Mouse (Mus musculus) adrenal gland, adult 8-10 months (tissue): Measurements from ENCODE around the gene Mindy4. TPM values are rescaled to one million over a fixed set of nuclear protein-coding genes. Genes with fewer than 3 reads are reported as not detected.

Experiments used
- DNase-seq: peaks from one replicate; pipeline ENCODE4 v3.0.0; 2022
- total RNA-seq, 4 experiments: library from RNA; stranded (reverse); gene quantifications; 2 replicates each; pipeline ENCODE4 v1.2.4; 2022

Mindy4 gene
- total RNA-seq, 4 experiments from 2014 or later = 4.0 to 10.2 (median 6.3) TPM

DNA sequence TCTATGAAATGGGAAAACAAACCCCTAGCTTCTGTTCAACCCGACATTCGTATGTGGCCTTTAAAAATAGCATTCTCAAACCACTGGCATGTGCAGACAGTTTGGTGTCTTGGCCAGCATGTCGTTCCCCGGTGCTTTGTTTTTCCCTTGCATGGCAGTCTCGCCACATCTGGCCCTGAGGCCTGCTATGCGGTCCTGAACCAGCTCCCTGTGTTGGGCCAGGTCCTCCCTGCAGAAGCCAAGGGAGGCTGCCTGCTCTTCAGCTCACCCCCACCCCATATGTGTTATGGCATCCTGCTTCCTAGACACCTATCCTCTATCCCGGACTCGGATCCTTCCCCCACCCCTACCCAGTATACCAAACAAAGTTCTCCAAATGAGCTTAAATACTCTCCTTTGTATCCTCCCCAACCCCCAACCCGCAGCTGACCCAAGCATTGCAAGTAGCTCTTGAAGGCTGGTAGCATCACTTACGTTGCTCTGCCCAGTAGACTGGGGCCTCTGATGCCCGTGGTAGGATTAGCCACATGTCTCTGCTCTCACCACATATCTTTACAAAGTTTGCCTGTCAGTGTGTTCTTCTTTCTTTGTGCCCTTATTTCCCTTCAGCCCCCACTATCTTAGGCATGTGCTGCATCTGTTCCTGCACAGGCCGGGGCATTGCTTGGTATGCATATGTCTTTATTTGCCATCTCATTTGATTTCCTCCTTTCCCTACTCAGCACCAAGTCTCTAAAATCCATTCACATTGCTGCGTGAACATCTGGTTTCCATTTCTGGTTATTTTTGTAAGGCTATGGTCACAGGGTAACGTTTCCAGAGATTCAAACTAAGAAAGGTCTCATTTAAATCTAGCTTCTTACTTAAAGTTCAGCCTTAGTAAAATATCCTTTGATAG, 55.5 kb downstream of the Mindy4 start:
- no peak for DNase-seq

DNA sequence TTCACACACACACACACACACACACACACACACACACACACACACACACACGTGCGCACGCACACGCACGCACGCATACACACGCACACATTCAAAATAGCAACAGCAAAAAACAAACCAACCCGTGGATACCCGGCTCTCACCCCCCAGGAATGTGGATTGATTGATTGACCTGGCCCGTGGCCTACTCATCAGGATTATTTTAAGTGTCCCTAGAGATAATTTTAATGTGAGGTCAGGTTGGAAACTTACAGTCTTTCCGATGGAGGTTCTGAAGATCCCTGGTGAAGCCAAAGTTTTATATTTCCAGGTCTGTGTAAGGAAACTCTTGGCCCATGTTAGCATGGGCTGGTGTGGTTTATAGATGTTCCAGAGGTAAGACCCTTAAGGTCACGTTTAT, 59.0 kb downstream of the Mindy4 start:
- no peak for DNase-seq

DNA sequence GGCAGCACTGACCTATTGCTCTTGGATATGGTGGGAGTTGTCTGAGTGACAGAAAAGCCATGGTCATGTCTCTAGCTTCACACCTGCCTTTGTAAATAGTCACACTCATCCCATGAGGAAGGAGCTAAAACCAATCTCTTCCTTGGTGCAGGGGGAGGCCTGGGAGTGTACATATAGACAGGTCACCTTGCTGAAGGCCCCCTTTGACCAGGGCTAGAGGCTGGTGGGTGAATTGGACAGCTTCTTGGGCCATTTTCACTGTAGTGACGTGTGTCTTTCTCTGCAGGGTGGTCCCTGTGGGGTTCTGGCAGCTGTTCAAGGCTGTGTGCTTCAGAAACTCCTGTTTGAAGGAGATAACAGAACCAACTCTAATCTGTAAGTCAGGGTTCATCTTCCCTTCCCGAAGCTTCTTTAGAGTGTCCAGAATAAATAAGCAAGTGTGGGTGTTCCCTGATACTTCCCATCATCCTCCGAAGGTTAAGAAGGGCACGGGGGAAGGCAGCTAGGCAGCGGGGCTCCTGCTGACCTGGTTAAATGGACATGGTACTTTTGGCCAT, 60.4 kb downstream of the Mindy4 start:
- DNase-seq = no peak

DNA sequence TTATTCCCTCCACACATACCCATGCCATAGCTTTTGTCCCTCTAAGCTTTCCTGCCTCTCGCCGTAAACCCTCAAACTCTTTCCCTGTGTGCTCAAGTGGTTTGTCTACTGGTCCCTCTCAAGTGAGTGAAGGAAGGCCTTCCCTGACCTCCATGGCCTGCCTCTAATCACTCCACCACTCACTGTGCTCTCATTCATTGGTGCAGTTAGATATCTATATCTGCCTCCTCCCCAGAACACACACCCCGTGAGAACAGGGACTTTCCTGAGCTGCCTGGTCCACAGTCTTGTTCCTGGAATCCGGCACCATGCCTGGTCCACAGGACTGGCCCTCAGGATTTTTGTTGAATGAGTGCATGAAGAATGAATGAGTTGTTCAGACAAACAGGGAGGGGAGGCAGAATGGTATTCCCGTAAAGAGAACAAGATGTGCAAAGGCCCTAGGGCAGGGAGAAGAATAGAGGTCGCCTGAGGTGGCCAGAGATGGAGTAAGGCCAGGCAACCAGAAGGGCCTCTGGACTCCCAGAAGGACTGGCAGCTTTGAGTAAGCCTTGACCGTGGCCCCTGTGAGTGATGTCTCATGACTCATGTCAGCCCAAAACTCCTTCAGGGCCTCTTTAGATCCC, 61.7 kb downstream of the Mindy4 start:
- no peak for DNase-seq

DNA sequence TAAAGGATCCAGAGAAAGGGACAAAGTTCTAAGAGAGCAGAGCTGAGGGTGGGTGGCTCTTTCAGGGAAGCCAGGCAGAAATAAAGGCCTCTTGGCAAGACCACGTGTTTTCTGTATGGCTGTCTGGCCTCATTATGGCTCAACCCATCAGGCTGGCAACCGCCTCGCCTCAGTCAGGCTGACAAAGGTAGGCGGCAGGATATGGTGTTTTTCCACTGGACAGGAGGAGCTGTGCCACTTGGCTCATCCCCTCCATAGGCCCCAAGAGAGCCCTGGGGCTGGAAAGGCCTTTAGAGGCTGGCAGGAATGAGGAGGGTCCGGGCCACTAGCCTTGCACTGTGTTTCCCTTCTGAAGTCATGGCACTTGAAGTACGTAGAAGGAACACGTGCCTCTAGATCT, 69.8 kb downstream of the Mindy4 start:
- peak; percentile 11 for DNase-seq

DNA sequence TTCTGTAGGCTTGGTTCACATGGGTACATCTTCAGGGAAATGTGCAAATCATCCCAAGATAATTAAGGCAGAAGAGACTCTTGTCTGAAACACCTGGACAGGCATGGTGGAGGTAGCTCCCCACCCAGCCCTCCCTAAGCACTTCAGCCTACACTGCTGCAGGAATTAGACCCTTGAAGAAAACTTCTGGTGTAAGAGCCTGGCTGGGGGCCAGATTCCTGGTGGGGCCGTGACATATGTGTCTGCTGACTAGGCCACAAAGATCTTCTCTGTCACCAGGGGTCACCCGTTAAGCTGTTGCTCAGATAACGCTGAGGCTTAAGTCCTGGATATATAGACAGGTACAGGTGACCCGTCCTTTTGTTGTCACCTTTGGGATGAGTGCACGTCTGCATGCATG, 70.3 kb downstream of the Mindy4 start:
- no peak for DNase-seq

DNA sequence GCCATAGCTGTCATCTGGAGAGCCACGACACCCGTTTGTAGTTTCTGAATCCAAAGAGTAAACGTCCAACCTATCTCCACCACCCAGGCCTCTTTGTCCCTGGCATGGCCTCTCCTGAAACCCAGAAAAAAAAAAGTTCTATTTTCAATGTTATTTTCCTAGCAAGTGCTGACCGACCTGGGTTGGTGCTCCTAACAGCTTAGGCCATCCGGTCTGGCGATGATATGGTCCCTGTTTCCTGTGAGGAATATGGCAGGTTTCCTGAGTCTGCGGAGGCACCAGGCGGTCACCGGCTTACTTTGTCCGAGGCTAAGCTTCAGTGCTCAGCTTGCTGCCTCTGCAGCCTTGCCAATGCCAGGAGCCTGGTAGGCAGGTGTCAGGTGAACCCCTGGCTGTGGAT, 71.8 kb downstream of the Mindy4 start:
- DNase-seq = no peak

DNA sequence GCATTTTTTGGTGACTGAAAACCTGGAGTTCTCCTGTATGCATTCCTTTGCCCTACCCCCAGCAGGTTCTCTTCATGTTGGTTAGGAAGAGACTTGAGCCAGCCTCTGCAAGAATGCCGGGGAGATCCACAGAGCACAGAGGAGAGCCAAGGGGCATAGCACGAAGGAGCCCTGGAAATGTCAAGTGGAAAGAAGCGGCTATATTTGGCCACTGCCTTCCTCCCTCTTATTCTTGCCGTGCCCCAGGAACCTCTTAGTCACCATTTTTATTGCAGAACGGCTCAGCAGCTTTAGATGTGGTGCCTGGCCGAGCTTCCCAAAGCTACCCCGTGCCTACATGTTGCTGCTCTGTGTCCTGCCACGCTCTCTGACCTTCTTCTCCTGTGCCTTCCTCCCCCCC, 72.6 kb downstream of the Mindy4 start:
- no peak for DNase-seq

DNA sequence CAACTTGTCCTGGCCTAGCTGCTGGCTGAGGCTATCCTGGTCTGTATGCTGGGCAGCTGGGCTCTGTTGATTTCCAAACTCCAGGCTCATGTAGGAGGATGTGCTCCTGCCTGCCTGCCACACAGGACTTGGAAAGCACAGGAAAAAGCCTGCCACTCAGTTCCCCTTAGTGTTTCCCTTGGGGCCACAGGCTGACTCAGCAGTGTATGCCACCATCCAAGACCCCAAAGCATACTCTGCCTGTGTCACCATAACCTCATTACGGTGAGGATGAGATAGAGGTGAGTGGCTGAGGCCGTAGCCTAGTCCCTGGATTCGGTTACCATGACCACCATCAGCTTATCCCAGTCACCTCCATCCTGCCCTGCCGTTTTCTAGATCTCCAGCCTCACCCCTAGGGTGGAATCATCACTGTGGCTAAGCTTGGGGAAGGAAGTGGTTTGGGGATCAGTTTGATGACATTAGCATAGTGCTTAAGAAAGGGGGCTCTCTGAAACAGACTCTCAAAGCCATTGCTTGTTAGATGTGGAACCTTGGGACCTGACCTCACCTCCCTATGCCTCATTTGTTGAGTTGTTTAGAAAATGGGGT, 73.6 kb downstream of the Mindy4 start:
- DNase-seq = no peak

DNA sequence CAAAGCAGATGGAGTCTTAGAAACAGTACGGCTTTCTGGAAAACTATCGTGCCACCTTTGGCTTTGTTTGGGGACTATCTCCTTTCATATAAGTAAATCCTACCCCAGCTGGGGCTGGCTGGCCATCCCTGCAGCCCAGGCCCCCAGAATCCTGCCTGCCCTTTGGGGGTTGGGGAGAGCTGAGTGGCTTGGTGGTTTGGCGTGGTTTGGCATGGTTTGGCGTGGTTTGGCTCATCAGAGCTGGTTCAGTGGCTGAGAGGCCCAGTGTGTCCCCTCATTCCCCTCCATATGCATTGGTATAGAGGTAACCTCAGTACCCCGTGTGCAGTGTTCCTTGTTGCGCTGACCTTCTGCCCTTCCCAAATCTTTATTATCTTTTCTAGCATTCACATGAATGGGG, 74.9 kb downstream of the Mindy4 start:
- no peak for DNase-seq

DNA sequence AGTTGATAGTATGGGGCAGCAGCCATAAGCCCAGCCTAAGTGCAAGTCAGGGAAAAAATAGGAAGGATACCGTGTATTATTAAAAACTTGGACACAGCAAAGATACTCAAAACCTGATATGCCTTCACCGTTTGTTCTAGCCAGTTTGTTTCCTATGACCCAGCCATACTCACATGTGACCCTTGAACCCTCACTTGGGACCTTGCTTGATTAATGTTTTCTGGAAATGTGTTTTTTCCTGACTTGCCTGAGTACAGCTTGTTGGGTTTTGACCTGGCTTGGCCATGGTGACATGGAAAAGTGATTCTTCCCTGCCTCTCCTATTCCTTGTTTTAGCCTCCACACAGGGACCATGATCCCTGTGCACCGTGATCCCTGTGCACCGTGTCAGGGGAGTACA, 75.3 kb downstream of the Mindy4 start:
- no peak for DNase-seq

DNA sequence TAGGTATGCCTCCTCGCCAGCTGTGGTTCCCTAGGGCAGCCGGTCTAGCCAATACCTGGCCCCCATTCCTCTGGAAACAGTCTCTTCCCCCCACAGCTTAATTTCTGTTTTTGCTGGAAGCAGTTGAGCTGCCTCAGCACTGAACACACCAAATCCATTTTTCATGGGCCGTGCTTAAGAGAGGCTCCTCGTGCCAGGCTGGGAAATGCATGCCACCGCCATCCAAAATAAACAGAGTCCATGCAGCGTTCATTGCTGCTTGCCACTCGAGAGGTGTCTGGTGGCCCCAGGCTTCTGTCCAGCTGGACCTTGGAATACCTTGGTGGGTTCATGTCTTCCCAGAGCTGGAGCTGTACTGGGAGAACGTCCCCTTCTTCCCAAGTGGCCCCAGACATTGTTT, 77.8 kb downstream of the Mindy4 start:
- no peak for DNase-seq

DNA sequence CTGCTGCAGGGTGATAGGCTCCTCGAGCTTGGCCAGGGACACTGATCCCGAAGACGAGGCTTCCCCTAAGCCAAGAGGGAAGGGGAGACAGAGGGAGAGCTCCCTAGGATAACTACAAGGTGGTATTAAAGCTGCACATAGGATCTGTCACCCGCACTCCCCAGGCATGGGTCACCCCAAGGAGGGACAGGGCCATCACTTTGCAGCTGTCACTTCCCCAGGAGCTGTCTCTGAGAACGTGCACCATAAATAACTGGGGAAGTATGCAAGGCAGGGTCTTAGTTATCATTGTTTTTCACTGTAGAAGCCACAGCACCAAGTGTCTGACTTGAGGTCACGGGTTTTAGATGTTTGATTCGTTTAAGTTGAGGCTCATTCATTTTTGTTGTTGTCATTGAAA, 78.5 kb downstream of the Mindy4 start:
- DNase-seq = no peak

DNA sequence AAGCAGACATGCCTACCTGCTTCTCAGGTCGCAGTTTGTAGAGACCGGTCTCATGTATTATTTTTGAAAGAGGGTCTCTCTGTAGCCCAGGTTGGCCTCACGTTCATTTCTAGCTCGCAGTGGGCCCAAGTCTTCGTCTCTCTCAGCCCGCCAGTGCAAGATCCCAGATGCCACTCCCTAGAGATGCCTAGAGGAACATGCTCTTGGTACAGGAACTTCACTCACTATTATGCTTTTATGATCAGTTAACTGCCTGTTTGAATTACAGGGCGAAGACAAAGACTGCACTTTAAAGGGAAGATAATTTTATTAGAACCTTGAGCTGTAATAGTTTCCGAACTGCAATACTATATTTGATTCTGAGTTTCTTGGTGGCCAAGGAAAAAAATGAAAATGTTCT, 79.2 kb downstream of the Mindy4 start:
- DNase-seq = no peak

DNA sequence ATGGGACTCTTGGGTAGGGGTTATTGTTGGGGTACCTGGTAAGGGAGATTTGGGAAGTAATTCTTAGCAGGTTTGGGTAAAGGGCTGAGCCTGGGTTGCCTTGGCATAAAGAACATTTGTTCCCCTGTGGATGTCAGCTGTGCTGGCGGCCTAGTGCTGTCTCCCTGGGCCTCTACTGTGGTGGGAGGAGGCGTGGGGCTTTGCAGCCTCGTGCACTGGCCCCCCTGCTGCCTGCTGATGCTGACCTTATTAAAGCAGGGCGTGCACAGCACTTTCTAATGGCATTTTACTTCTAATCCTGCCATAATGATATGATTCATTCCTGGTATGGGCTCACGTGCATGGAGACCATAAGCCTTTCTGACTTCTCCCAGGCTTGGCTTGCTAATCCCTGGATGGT, 82.0 kb downstream of the Mindy4 start:
- DNase-seq = no peak

DNA sequence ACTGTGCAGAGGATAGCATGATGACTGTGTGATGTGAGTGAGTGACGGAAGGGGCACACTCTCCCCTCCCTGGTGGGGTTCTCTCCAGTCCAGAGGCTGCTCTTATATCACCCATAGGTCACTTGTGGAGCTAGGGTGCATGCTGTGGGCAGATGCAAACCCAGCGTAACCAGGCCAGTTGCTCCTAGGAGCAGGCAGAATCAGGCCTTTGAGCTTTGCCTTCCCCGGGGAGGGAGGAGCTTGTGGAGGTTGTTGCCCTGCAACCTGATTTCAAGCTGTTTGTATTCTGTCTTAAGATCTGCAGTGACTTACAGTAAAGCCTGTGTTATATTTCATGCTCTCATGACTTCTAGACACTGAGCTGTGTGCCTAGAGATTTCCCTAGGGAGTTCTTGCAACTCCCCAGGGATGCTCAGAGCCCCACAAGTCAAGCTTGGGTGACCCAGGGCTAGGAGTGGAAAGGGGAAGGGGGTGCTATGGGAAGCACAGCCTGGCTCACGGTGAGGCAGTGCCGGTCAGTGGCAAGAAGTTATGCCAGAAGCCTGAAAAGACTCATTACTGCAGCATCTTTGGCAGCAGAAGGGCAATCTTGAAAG, 84.9 kb downstream of the Mindy4 start:
- DNase-seq = no peak

DNA sequence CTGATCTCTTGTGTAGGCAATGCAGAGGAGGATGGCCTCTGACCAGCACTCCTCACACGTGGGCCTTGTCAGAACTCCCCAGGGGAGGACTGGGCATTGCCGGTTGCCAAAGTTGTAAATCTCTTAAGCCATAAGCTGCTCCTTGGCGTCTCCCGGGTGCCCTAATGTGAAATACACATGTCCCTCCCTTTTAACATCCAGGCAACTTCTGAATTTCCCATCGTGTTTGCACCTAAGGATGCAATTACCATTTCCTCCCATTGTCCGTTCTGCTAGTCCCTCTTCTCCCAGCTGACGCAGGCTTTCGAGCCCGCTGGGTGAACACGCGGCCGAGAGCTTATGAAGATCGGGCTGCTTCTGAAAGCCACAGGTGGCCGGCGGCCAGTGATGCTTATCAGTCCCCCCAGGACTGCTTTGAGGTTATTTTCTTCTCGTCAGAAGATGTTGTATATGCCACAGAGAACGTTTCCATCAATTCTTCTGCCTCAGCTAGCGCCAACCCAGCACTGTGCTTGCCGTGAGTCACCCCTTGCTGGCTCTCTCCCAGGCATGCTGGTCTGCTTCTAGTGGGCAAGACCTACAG, 91.5 kb downstream of the Mindy4 start:
- DNase-seq = peak; percentile 12

DNA sequence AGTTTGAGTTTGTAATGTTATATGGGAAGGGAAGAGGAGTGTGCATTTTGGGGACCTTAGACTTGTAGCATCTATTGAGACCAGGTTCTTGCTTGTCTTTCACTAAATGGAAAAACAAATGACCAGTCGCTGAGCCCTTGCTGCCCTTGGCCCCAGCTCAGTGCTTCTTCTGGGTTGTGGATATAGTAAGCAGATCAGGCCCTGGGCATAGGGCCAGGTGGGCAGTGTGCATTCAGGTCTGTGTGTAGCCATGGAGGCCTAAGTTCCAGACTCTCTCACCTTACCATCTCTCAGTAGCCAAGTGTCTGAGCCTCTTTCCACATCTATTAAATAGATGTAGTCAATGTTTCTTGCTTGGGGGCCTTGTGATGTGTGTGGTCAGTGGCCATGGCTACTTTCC, 92.1 kb downstream of the Mindy4 start:
- DNase-seq = no peak

DNA sequence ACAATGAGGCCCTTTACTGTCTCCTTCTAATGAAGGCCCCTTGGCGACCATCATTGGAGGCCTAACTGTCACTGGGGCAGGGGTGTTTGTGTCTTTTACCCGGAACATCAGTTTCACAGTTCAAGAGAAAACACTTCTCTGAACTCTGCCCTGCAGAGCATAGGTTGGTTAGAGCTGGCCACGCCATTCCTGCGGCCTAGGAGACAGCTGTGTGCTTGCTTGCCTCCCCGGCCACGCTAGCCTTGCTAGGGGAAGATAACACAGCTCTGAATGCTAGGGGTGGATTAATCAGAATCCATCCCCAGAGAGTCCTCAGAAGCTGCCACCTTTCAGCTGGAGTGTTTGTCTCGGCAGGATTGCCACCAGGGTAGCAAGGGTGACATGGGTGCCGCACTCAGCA, 96.3 kb downstream of the Mindy4 start:
- DNase-seq = no peak

DNA sequence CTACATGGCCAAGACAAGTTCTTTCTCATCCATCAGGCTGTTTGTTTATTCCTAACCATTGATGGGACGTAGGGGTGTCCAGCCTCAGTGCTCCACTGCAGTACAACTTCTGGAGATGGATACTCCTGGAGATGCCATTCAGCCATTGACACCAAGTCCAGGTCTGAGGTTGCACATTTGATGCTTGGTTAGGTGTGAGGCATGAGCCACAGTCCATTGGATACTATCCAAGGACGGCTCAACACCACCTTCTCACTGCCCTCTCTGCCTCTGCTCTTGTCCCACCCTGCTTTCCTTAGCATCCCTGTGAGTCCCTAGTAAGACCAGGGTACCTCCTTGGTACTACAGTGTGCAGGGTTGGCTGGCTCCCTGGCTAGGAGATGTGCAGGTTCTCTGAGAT, 96.7 kb downstream of the Mindy4 start:
- DNase-seq = no peak

DNA sequence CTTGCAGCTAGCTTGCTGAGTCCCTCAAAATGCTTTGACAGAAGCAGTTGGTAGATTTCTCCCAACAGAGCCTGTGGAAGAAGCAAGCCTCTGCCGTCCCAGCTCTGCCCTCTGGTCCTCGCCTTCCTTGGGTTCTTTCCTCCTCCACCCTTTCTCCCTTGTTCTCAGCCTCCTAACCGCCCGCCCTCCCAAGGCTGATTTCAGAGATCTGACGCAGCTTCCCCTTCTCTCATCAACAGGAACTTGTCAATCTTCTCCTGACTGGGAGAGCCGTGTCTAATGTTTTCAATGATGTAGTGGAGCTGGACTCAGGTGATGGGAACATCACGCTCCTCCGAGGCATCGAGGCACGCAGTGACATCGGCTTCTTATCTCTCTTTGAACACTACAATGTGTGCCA, 97.5 kb downstream of the Mindy4 start:
- no peak for DNase-seq

DNA sequence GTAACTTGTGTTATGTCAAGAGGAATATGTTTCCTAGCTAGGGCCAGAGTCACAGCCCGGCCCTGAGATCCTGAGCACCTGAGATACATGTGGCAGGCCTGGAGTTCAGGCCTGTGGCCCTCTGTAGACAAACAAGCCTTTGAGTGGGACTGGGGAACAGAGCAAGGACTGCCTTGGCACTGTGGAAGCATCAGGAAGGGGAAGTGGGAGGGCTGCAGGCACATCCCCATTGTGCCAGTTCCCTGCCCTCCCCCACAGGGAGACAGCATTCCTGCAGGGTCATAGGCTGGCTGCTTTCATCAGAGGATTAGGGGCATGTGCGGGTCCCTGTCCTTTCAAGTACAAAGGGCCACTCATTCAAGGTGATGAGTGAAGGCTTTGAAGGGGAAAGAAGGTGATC, 107.0 kb downstream of the Mindy4 start:
- DNase-seq = no peak

DNA sequence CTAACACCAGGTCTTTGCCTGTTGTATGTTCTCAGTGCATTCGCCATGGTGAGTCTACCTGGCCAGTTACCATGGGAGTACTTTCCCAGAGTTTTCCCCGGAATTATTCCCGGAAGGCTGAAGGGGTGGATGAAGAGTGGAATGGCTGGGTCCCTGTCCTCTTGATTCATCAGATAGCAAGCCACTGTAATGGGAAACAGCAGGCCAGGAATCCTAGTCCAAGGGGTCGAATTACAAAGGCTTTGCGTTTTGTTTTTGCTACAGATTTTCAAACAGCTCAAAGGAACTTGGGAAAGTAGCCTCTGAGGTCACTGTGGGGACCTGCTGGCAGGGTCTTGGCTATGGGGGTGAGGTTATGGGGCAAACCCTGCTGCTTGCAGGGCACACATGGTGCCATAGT, 108.8 kb downstream of the Mindy4 start:
- no peak for DNase-seq
